Mouse (Mus musculus) brain, embryonic 14.5 days (tissue): Measurements from ENCODE around the gene Kcnh3.

Source experiments
- CTCF ChIP-seq: fragments of 200-500 bp; IDR thresholded peaks from 2 replicates; pipeline ENCODE4 v1.5.1; 2012; ENCODE audit warnings: inconsistent platforms, mild to moderate bottlenecking, moderate library complexity, borderline replicate concordance; ENCODE audit not compliant: insufficient read depth, insufficient read length; ENCODE audit errors: extremely low read depth
- POLR2A ChIP-seq: fragments of 200-500 bp; IDR thresholded peaks from 2 replicates; pipeline ENCODE4 v1.6.1; 2012; ENCODE audit warnings: mild to moderate bottlenecking, inconsistent platforms, borderline replicate concordance; ENCODE audit not compliant: poor library complexity, insufficient read depth, insufficient read length, severe bottlenecking; ENCODE audit errors: extremely low read depth

DNA sequence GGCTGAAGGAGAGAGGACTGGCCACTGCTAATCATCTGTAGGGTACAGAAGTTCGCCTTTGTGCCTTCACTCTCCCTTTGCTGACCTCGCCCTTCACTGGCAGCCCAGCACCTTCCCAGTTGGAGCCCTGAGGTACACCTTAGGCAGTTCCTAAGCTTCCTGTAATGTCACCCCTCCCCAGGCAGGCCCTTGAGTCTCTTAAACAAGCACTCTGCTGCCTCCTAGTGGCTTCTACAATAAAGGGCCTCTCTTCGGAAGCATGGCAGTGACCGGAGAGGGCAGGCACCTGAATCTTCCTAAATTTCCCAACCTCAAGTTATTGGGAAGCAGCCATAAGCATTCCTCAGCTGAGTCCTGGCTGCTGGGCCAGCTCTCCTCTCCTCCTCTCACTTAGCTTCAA lies 41.0 kb downstream of the Kcnh3 start:
- no peak for TF ChIP-seq POLR2A
- peak; percentile 79 for TF ChIP-seq CTCF
